Mouse (Mus musculus): ENCODE results near the gene Arl5c. TPM values are rescaled to one million over a fixed set of nuclear protein-coding genes. Genes with fewer than 3 reads are reported as not detected.

Gene Arl5c
- polyA plus RNA-seq, 1 experiment from 2014 or later, result 17.1 TPM

DNA sequence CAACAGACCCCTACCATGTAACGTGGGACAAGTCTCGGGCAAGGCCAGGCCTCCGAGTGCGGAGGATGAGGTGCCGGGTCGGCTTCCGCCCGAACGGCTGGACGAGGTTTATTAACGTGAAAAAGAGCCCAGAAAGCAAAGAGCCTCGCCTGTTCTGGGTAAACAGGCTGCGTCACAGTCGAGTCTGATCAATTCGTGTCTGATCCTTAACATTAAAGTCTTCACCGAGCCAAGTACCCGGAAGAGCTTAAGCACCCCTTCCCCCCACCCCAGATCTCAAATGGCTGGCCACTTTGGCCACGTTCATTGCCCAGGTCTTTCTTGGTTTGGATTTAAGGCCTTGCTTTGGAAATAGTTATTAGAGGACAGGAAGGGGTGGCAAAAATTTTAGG, 31.3 kb upstream of the Arl5c start:
- ATAC-seq, result no peak
- Histone ChIP-seq H3K4me2 (peak overlapping the region; percentile 82), H3K9me3 (replicated peaks) (no peaks in the 10 kb centered on the region), H3K36me3 (peaks cover 36% of the 10 kb centered on the region), H3K4me1 (peaks cover 38% of the 10 kb centered on the region), H3K4me3 (peak overlapping the region; percentile 97), H3K27me3 (replicated peaks) (peaks cover 9% of the 10 kb centered on the region), H3K9ac (peak overlapping the region; percentile 99), H3K27ac (peak overlapping the region; percentile 91)
- under 1% methylated on average over 18 of the region's 18 CpGs for WGBS (ENCODE audit: insufficient replicate concordance)

DNA sequence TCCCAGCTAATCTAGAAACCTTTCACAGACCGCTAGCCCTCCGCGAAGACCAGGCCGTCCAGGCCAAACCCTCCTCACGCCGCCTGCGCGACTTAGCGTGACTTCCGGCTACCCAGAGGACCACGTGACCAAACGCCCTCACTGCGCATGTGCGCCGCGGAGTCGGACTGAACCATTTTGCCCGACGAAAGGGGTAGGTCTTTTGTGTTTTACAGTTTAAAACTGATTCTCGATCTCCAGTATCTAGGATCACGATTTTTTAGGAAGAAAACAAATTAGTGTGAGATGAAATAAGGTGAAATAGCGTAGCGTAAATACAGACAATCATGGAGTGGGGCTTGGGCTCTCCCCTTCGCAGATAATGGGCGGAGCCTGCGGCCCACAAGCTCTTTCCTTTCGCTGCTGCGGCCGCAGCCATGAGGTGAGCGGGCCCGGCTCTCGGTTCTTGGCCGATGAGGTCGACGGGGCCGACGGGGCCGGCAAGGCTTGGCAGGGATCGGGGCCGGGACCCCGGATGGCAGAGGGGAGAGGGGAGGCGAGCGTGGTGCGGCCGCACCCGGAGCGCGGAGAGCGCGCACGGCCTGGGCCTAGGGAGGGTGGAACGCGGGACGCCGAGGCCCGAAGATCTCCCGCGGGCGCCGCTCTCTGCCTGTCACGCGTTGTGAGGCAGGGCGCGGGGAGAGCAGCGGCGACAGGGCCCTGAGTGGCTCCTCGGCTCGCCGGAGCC, 30.8 kb upstream of the Arl5c start, which contains the start of gene Rpl19:
Rpl19 (plus strand) TSS at position 141 of the 727 bp plus-strand sequence.
- peak; percentile 81 for ATAC-seq
- H3K36me3 ChIP-seq, result peaks cover 36% of the 10 kb centered on the region
- WGBS (ENCODE audit: insufficient replicate concordance), result under 1% methylated on average over 69 of the region's 69 CpGs
- H3K4me2 ChIP-seq, result peak within 1 kb of the TSS; percentile 82
- peak within 1 kb of the TSS; percentile 97 for H3K4me3 ChIP-seq
- peaks cover 43% of the 10 kb centered on the region for H3K4me1 ChIP-seq
- peak within 1 kb of the TSS; percentile 91 for H3K27ac ChIP-seq
- H3K9ac ChIP-seq, result peak within 1 kb of the TSS; percentile 99
- H3K27me3 ChIP-seq (replicated peaks), result peaks cover 14% of the 10 kb centered on the region
- H3K9me3 ChIP-seq (replicated peaks), result no peaks in the 10 kb centered on the region

DNA sequence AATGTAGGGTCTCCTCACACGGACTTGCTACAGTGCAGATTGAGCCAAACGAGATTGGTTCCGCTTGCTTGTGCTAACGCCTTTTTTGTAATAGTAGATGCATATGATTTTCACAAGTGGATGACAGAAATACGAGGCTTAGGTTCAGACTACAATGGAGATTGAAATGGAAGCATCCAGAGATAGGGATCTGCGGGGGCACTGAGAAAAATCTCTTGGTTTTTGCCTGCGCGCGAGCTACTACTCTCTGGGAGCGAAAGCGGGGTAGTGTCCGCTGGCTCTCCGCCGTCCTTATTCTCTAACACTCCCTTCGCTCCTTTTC, 30.2 kb upstream of the Arl5c start:
- Histone ChIP-seq H3K9ac (peak overlapping the region; percentile 99), H3K36me3 (peaks cover 33% of the 10 kb centered on the region), H3K4me2 (peak overlapping the region; percentile 82), H3K4me3 (peak overlapping the region; percentile 97), H3K4me1 (peaks cover 48% of the 10 kb centered on the region), H3K9me3 (replicated peaks) (no peaks in the 10 kb centered on the region), H3K27me3 (replicated peaks) (peaks cover 20% of the 10 kb centered on the region), H3K27ac (peak overlapping the region; percentile 91)
- ATAC-seq, result no peak
- 7% methylated on average over 15 of the region's 15 CpGs for WGBS (ENCODE audit: insufficient replicate concordance)

DNA sequence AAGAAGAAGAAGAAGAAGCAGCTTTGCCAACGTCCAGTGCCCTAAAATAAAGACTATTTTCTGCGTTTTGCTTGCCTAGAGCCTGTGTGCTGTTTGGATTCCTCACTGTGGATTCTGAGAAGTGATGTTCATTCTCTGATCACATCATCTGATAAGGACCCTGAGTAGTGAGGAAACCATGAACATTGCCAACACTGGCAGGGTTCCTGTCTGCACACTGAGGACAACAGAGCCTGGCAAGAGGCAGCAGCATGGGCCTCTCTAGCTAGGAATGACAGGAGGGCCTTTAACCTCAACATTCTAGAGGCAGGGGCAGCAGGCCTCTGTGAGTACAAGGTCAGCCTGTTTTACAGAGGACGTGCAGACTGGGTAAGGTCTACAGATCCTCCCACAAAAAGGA, 28.5 kb upstream of the Arl5c start:
- H3K4me2 ChIP-seq, result no peak overlapping the region
- 64% methylated on average over 3 of the region's 3 CpGs for WGBS (ENCODE audit: insufficient replicate concordance)
- no peak for ATAC-seq
- peaks cover 37% of the 10 kb centered on the region for H3K27me3 ChIP-seq (replicated peaks)
- no peaks in the 10 kb centered on the region for H3K9me3 ChIP-seq (replicated peaks)
- H3K27ac ChIP-seq, result no peak overlapping the region
- H3K9ac ChIP-seq, result no peak overlapping the region
- H3K4me3 ChIP-seq, result no peak overlapping the region
- H3K4me1 ChIP-seq, result peaks cover 59% of the 10 kb centered on the region
- peaks cover 16% of the 10 kb centered on the region for H3K36me3 ChIP-seq

DNA sequence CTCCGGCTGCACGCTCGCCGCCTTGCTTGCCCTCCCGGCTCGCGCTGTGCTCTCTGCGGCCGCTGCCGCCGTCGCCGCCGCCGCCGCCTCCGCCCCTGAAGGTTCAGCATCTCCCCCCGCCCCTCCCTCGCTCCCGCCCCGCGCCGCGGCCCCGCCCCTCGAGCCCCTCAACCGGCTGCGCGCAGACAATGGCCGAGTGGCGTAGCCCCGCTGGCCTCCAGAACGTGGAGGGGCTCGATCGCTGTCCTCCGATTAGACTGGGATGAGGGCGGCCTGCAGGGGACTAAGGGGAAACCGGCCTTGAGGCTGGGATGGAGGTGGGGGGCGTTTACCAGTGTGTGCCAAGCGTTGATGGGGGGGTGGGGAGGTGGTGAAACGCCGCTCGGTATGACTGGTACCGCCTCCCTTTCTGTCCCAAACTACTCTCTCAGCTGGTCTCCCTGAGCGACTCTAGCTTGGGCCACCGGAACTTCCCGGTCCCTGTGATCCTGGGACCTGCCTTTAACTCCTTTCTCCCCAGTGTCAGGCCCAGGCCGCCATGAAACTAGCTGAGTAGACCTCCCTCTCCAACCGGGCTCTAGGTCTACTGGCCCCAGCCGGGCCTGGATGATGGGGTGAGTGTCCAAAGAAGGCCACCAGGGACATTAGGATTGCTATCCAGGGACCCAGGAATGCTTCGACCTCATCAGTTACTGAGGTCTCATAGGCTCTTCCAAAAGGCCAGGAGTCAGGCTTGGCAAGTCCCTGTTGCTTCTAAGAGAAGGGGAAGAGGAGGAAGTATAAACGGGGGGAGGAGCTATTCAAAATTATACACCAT, 26.8 kb upstream of the Arl5c start, which contains the start of gene Cacnb1:
Cacnb1 (minus strand) TSS at position 480 of the 817 bp plus-strand sequence.
- Histone ChIP-seq H3K36me3 (no peaks in the 10 kb centered on the region), H3K27me3 (replicated peaks) (peaks cover 54% of the 10 kb centered on the region)

DNA sequence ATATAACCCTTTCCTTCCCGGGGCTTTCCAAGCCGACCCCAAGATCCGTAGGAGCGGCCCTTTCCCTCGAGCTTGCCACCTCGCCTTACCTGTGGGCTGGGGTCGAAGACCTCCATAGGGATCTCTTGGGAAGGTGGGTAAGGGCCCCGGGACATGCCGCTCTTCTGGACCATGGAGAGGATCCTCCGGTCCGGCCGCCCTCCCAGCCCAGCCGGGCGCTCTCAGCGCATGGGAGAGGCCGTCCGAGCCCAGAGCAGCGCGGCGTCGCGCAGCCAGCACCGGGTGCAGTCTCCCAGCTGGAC, 26.2 kb upstream of the Arl5c start:
- Histone ChIP-seq H3K4me2 (peak overlapping the region; percentile 95), H3K4me3 (peak overlapping the region; percentile 65), H3K4me1 (peaks cover 42% of the 10 kb centered on the region), H3K27ac (peak overlapping the region; percentile 55; the same call in 1 of the 2 replicates), H3K9me3 (replicated peaks) (no peaks in the 10 kb centered on the region), H3K9ac (peak overlapping the region; percentile 72), H3K27me3 (replicated peaks) (peaks cover 57% of the 10 kb centered on the region), H3K36me3 (no peaks in the 10 kb centered on the region)
- peak; percentile 2; the same call in 1 of the 2 replicates for ATAC-seq
- WGBS (ENCODE audit: insufficient replicate concordance), result under 1% methylated on average over 15 of the region's 23 CpGs

More for the DNA sequence above, 26.8 kb upstream of the Arl5c start, which contains the start of gene Cacnb1:
- WGBS (ENCODE audit: insufficient replicate concordance), result 3% methylated on average over 47 of the region's 52 CpGs
- Histone ChIP-seq H3K9me3 (replicated peaks) (no peaks in the 10 kb centered on the region), H3K4me2 (peak within 1 kb of the TSS; percentile 95), H3K4me3 (peak within 1 kb of the TSS; percentile 65), H3K27ac (peak within 1 kb of the TSS; percentile 55; the same call in 1 of the 2 replicates), H3K9ac (peak within 1 kb of the TSS; percentile 72), H3K4me1 (peaks cover 48% of the 10 kb centered on the region)
- 0 out of 2 replicates have a peak, but pooled peaks have one; percentile 4 for ATAC-seq

DNA sequence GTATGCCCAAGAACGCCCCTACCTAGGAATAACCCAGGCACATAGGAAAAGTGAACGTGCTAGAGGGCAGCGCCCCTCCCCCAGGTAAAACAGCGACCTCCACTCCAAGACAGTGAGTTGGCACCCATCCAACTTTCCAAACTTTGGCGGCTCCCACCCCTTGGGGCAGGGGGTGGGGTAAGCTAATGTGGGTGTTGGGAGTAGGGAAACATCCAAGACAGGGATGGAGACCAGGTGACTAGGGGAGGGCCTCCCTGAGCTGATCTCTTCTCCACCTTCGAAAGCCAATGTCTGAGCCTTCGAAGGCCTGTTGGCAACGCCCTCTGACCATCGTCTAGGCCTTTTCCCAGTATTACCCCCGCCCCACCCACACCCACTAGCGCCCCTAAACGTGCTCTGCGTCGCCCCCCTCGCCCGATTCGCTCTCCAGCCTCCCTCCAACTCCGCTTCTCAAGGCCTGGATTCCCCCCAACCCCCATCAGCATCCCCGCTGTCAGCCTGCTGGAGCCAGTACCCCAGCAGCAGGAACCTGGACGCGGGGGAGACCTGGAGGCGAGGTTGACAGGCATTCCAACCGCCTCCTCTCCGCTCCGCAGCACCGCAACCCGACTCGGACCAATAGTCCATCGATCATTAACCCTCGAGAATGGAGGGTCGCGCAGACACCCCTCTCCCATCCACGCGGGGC, 25.7 kb upstream of the Arl5c start:
- Histone ChIP-seq H3K9ac (peak overlapping the region; percentile 72), H3K27ac (no peak overlapping the region), H3K9me3 (replicated peaks) (no peaks in the 10 kb centered on the region), H3K4me3 (peak overlapping the region; percentile 65), H3K4me2 (peak overlapping the region; percentile 95), H3K27me3 (replicated peaks) (peaks cover 59% of the 10 kb centered on the region), H3K36me3 (no peaks in the 10 kb centered on the region), H3K4me1 (peaks cover 42% of the 10 kb centered on the region)
- 9% methylated on average over 34 of the region's 34 CpGs for WGBS (ENCODE audit: insufficient replicate concordance)
- no peak for ATAC-seq

DNA sequence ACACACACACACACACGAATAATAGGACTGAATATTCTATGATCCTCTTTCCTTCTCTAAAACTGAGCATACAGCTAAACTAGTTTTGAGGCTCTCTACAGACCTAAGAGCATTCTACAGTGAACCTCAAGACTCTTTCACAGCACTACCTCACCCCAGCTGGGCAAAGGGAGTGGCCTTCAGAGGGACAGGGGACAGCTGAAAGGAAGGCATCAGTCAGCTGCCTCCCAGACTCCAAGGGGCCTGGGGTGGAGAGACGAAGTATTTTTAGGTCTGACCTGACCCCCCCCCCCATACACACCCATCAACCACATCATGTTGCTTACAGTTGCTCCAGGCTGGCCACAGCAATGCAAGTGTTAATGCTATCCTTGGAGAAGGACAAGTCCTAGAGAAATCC, 25.1 kb upstream of the Arl5c start:
- ATAC-seq, result no peak
- 0 out of 2 replicates have a peak overlapping the region, but pooled peaks have one; percentile 65 for H3K4me3 ChIP-seq
- whole genome bisulfite sequencing (ENCODE audit: insufficient replicate concordance), result 42% methylated on average over 2 of the region's 2 CpGs
- H3K9me3 ChIP-seq (replicated peaks), result no peaks in the 10 kb centered on the region
- H3K36me3 ChIP-seq, result no peaks in the 10 kb centered on the region
- H3K9ac ChIP-seq, result no peak overlapping the region
- H3K4me2 ChIP-seq, result peak overlapping the region; percentile 95
- H3K4me1 ChIP-seq, result peaks cover 40% of the 10 kb centered on the region
- no peak overlapping the region for H3K27ac ChIP-seq
- peaks cover 61% of the 10 kb centered on the region for H3K27me3 ChIP-seq (replicated peaks)

DNA sequence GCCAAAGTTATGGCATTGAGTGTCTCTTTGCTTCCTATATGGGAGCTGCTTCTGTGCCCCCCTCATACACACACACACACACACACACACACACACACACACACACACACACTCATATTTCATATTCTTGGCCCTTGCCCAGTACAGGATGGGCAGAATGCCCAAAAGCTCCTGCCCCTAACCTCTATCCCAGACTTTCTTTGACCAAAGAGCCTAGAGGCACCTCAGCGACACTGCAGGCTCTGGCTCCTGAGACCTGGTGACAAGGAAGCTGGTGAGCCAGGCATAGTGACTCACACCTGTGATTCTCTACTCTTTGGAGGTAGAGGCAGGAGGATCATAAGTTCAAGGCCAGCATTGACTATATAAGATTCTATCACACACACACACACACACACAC, 24.7 kb upstream of the Arl5c start:
- Histone ChIP-seq H3K27me3 (replicated peaks) (peaks cover 61% of the 10 kb centered on the region), H3K27ac (no peak overlapping the region), H3K4me2 (no peak overlapping the region), H3K9me3 (replicated peaks) (no peaks in the 10 kb centered on the region), H3K4me3 (no peak overlapping the region), H3K9ac (no peak overlapping the region), H3K4me1 (peaks cover 36% of the 10 kb centered on the region), H3K36me3 (no peaks in the 10 kb centered on the region)
- no peak for ATAC-seq
- WGBS (ENCODE audit: insufficient replicate concordance), result 64% methylated on average over 1 of the region's 1 CpGs

DNA sequence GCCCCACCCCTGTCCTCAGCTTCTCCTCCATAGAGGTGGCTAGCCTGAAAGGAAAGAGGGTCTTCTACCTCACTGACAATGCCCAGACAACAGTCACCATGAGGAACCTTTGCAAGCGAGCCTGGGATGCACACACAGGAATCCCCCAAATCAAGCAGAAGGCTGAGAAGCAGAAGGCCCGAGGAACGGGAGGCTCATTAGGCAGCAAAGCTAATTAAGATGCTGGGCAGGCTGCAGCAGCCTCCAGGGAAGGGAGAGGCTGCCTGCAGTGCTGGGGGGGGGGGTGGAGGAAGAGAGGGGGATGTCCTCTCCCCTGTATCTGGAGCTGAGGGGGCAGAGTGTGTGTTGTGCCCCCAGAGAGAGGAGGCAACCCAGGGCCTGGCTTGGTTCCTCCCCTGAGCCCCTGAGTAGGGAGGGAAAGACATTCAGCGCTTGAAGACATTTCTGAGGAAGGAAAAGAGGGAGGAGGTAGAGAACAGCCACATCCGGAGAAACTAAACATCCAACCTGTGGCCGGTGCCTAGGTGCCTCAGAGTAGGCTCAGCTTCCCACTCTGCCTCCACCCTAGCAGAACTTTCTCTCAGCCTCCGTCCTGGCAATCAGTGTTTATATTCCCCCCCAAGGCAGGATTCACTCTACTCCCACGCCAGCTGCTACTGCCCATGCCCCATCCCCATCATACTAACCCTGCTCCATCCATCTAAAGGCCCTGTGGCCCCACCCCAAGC, 24.1 kb upstream of the Arl5c start:
- 33% methylated on average over 8 of the region's 8 CpGs for WGBS (ENCODE audit: insufficient replicate concordance)
- Histone ChIP-seq H3K36me3 (no peaks in the 10 kb centered on the region), H3K4me2 (no peak overlapping the region), H3K4me3 (no peak overlapping the region), H3K9ac (no peak overlapping the region), H3K27ac (no peak overlapping the region), H3K27me3 (replicated peaks) (peaks cover 61% of the 10 kb centered on the region), H3K9me3 (replicated peaks) (no peaks in the 10 kb centered on the region), H3K4me1 (peaks cover 33% of the 10 kb centered on the region)
- ATAC-seq, result no peak

DNA sequence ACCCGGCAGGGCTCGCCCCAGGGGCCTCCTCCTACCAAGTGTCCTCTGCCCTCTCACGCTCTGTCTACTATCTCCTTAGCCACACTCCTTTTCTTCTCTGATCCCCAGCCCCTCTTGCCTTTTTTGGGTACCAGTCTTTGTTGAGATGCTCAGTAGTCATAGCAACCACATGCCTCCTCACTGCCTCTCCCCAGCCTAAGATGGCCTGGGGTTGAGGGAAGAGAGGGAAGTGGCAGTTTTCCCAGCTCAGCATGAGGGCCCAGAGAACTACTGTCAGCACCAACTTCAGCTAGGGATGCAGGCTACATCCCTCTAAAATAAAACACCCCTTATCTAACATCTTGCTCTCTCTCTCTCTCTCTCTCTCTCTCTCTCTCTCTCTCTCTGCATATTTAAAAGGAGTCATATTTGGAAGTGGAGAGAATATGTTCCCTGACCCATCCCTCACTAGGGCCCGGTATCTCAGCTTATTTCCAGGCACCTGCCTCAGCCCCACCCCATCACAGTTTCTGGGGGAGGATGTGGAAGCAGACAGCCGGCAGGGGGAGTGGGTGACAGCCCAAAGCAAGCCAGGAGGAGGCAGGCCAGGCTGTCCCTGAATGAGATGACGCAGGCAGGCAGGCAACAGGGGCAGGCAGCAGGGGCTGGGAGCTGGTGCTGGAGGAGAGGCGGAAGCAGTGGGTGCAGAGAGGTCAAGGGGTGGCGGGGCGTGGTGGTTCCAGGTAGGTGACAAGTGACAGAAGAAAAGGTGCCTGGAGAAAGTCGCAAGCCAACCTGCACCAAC, 23.1 kb upstream of the Arl5c start:
- no peak overlapping the region for H3K27ac ChIP-seq
- peaks cover 33% of the 10 kb centered on the region for H3K4me1 ChIP-seq
- no peak overlapping the region for H3K4me3 ChIP-seq
- no peak overlapping the region for H3K4me2 ChIP-seq
- WGBS (ENCODE audit: insufficient replicate concordance), result 33% methylated on average over 10 of the region's 10 CpGs
- no peaks in the 10 kb centered on the region for H3K9me3 ChIP-seq (replicated peaks)
- H3K27me3 ChIP-seq (replicated peaks), result peaks cover 64% of the 10 kb centered on the region
- ATAC-seq, result no peak
- H3K9ac ChIP-seq, result no peak overlapping the region
- H3K36me3 ChIP-seq, result no peaks in the 10 kb centered on the region

All from liver, embryonic 12.5 days (tissue).